In genomic region chr10:86343931-86344330, GRCm38 (mm10) we compare ENCODE assay signal across 24 mouse cellular contexts. TPM values are rescaled to one million over a fixed set of nuclear protein-coding genes. Genes with fewer than 3 reads are reported as not detected.
"Had no signal": no experiment of that assay in that cellular context is flagged by ENCODE, and none has a peak within 500 bp of the region (broad histone marks: within the 10 kb centered on the region; RNA-seq: fewer than 3 reads in every experiment).

No protein-coding gene starts in this region.

- H3K9ac ChIP-seq: heart, embryonic 13.5 days; heart, embryonic 15.5 days; hindbrain, embryonic 12.5 days; hindbrain, embryonic 14.5 days; intestine, embryonic 15.5 days; limb, embryonic 12.5 days; liver, embryonic 13.5 days; liver, embryonic 15.5 days had no signal

- H3K4me2 ChIP-seq: heart, embryonic 13.5 days; heart, embryonic 15.5 days; hindbrain, embryonic 12.5 days; hindbrain, embryonic 14.5 days; intestine, embryonic 15.5 days; limb, embryonic 12.5 days; liver, embryonic 11.5 days; liver, embryonic 13.5 days; liver, embryonic 15.5 days had no signal

- H3K9me3 ChIP-seq: heart, embryonic 13.5 days; heart, embryonic 15.5 days; hindbrain, embryonic 10.5 days; hindbrain, embryonic 12.5 days; intestine, embryonic 15.5 days; limb, embryonic 10.5 days; limb, embryonic 12.5 days; liver, embryonic 13.5 days; liver, embryonic 15.5 days had no signal

- H3K4me3 ChIP-seq: heart, embryonic 13.5 days; heart, embryonic 15.5 days; hindbrain, embryonic 10.5 days; hindbrain, embryonic 12.5 days; intestine, embryonic 15.5 days; layer of hippocampus, adult 2 months; left cerebral cortex, adult 2 months; limb, embryonic 10.5 days; limb, embryonic 12.5 days; liver, embryonic 13.5 days; liver, embryonic 15.5 days had no signal

- DNase-seq: gastrocnemius, postnatal 10 days; gastrocnemius, postnatal 25 days; heart, postnatal 10 days; heart, postnatal 4 days; kidney, postnatal 10 days; kidney, postnatal 4 days; liver; liver, embryonic 13.5 days had no signal

- H3K36me3 ChIP-seq: liver, embryonic 13.5 days; liver, embryonic 15.5 days had no signal

- H3K27ac ChIP-seq: heart, embryonic 13.5 days; heart, embryonic 15.5 days; hindbrain, embryonic 10.5 days; hindbrain, embryonic 12.5 days; hindbrain, embryonic 14.5 days; intestine, embryonic 15.5 days; layer of hippocampus, adult 2 months; left cerebral cortex, adult 2 months; limb, embryonic 10.5 days; limb, embryonic 12.5 days; liver, embryonic 15.5 days had no signal

- ATAC-seq: forebrain, embryonic 16.5 days; hindbrain, embryonic 16.5 days; inflammation-experienced regulatory T-cells, adult 6 months; intestine, embryonic 15.5 days; intestine, postnatal 0 days had no signal

- H3K27me3 ChIP-seq: heart, embryonic 13.5 days; heart, embryonic 15.5 days; hindbrain, embryonic 12.5 days; intestine, embryonic 15.5 days; limb, embryonic 12.5 days; liver, embryonic 13.5 days; liver, embryonic 15.5 days had no signal

RNA-seq across cellular contexts. Expression of gene Timp3, which starts 43.8 kb away (rescaled TPM):
- polyA plus RNA-seq: inflammation-experienced regulatory T-cells, adult 6 months had no signal
